Mouse (Mus musculus): ENCODE measurements at regions not wholly inside any gene's neighbourhood (a gene's known extent, or its start where the extent isn't known, plus 50 kb on each side); places are given as distances from the start of the nearest gene placed in this dataset.
A peak's percentile ranks its signal among the peaks of the same experiment; 100 is the strongest.

DNA sequence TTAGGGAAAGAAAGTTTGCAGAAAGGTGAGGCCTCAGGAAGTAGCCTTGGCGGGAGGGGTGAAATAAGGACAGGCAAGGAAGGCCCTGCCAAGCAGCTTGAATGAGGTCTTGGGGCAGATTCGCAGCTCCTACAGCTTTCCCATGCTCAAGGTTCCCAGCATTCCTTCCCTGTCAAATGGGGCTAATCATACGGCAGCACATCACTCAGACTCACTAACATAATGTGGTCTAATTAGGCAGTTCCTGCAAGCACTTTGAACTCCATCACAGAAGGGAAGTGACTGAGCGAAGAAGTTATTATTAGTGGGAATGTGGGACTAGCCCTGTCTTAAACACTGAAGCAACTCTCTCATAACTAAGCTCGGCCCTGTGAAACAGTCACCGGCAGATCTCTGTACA lies 87.1 kb upstream of the Gm10260 start:
- Histone ChIP-seq H3K9me3 (replicated peaks; ENCODE audit: control insufficient read depth, low read length) (no peaks in the 10 kb centered on the region), H3K36me3 (ENCODE audit: control insufficient read depth, insufficient read depth, low read length) (no peaks in the 10 kb centered on the region), H3K4me2 (ENCODE audit: low read length) (no peak overlapping the region), H3K4me3 (ENCODE audit: low read depth, low read length) (no peak overlapping the region), H3K4me1 (ENCODE audit: control insufficient read depth, insufficient read depth, low read length) (no peaks in the 10 kb centered on the region), H3K27me3 (replicated peaks; ENCODE audit: control insufficient read depth, insufficient read depth, low read length) (no peaks in the 10 kb centered on the region), H3K9ac (ENCODE audit: low read length) (no peak overlapping the region), H3K27ac (ENCODE audit: low read depth, low read length) (no peak overlapping the region)
- 85% methylated on average over 6 of the region's 6 CpGs for WGBS
- ATAC-seq (no peak), DNase-seq (ENCODE audit: low spot score) (no peak)

DNA sequence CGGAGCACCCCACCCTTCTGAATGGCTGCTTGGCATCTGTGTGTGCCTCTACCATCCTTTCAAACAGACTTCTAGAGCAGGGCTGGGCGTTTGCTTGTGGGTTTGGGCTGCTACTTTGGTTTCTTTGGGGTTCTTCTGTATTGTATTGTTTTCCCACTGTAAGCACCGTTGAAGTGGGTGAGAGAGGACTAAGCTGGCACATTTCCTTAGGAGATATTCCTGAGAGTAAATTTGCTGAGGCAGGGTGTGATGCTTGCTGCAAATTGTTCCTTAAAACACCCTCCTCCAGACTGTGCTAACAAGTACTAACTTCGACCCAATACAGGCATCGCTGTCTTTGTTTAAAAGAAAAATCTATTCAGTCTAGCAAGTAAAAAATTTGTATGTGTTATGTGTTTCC lies 84.7 kb upstream of the Gm10260 start:
- DNase-seq (ENCODE audit: low spot score) (no peak), ATAC-seq (no peak)
- WGBS = 81% methylated on average over 5 of the region's 5 CpGs
- Histone ChIP-seq H3K27ac (ENCODE audit: low read depth, low read length) (no peak overlapping the region), H3K4me1 (ENCODE audit: control insufficient read depth, insufficient read depth, low read length) (no peaks in the 10 kb centered on the region), H3K9me3 (replicated peaks; ENCODE audit: control insufficient read depth, low read length) (no peaks in the 10 kb centered on the region), H3K27me3 (replicated peaks; ENCODE audit: control insufficient read depth, insufficient read depth, low read length) (no peaks in the 10 kb centered on the region), H3K4me3 (ENCODE audit: low read depth, low read length) (no peak overlapping the region), H3K36me3 (ENCODE audit: control insufficient read depth, insufficient read depth, low read length) (no peaks in the 10 kb centered on the region), H3K9ac (ENCODE audit: low read length) (no peak overlapping the region), H3K4me2 (ENCODE audit: low read length) (no peak overlapping the region)

DNA sequence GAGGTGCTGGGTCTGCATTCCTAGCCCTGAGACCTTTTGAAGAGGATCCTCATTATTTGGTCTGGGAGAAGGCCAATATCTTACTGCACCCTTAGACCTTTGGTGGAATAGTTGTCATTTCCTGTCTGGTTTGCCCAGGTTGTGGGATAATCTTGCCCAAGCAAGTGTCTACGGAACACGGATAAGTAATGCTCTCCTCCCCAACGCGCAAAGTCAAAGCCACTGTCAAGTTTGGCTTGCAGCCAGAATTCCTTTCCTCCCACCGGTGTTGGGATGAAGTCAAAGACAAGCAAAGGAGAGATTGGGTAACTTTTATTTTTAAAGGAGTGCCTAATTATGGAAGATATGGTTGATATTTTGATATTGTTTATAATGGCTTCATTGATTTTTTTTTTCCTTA lies 82.4 kb upstream of the Gm10260 start:
- Histone ChIP-seq H3K27me3 (replicated peaks; ENCODE audit: control insufficient read depth, insufficient read depth, low read length) (no peaks in the 10 kb centered on the region), H3K4me2 (ENCODE audit: low read length) (no peak overlapping the region), H3K9me3 (replicated peaks; ENCODE audit: control insufficient read depth, low read length) (no peaks in the 10 kb centered on the region), H3K4me3 (ENCODE audit: low read depth, low read length) (no peak overlapping the region), H3K9ac (ENCODE audit: low read length) (no peak overlapping the region), H3K27ac (ENCODE audit: low read depth, low read length) (no peak overlapping the region), H3K4me1 (ENCODE audit: control insufficient read depth, insufficient read depth, low read length) (peaks cover under 1% of the 10 kb centered on the region; the same call in 1 of the 2 replicates), H3K36me3 (ENCODE audit: control insufficient read depth, insufficient read depth, low read length) (no peaks in the 10 kb centered on the region)
- ATAC-seq (no peak), DNase-seq (ENCODE audit: low spot score) (no peak)
- WGBS = 72% methylated on average over 5 of the region's 5 CpGs

DNA sequence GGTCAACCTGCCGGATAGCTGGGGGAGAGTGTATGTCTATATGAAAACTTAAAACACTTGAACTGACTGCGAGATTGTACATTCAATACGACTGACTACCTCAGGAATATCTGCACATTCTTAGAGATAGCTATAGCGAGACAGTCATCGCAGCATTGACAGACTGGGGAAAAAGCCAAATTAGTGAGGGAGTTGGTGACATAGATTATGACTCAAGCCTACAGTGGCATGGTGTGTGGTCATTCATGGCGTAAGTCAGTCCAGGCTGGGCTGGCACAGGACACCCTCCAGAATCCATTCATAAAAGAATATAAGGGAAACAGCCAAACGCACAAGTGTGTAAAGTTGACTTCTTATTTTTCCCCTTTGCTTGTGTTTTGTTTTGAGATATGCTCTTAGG lies 81.1 kb upstream of the Gm10260 start:
- Histone ChIP-seq H3K4me2 (ENCODE audit: low read length) (no peak overlapping the region), H3K9me3 (replicated peaks; ENCODE audit: control insufficient read depth, low read length) (no peaks in the 10 kb centered on the region), H3K27ac (ENCODE audit: low read depth, low read length) (no peak overlapping the region), H3K9ac (ENCODE audit: low read length) (no peak overlapping the region), H3K27me3 (replicated peaks; ENCODE audit: control insufficient read depth, insufficient read depth, low read length) (no peaks in the 10 kb centered on the region), H3K36me3 (ENCODE audit: control insufficient read depth, insufficient read depth, low read length) (no peaks in the 10 kb centered on the region), H3K4me3 (ENCODE audit: low read depth, low read length) (no peak overlapping the region), H3K4me1 (ENCODE audit: control insufficient read depth, insufficient read depth, low read length) (peaks cover 4% of the 10 kb centered on the region)
- WGBS = 95% methylated on average over 7 of the region's 7 CpGs
- ATAC-seq (no peak), DNase-seq (ENCODE audit: low spot score) (no peak)

- no peaks in the 10 kb centered on the region for H3K36me3 ChIP-seq (ENCODE audit: control insufficient read depth, insufficient read depth, low read length)
- ATAC-seq = no peak
- H3K9ac ChIP-seq (ENCODE audit: low read length) = no peak overlapping the region
- H3K4me2 ChIP-seq (ENCODE audit: low read length) = no peak overlapping the region
- no peaks in the 10 kb centered on the region for H3K27me3 ChIP-seq (replicated peaks; ENCODE audit: control insufficient read depth, insufficient read depth, low read length)
- H3K4me3 ChIP-seq (ENCODE audit: low read depth, low read length) = no peak overlapping the region
- no peak for DNase-seq (ENCODE audit: low spot score)
- H3K4me1 ChIP-seq (ENCODE audit: control insufficient read depth, insufficient read depth, low read length) = peaks cover 4% of the 10 kb centered on the region
- no peaks in the 10 kb centered on the region for H3K9me3 ChIP-seq (replicated peaks; ENCODE audit: control insufficient read depth, low read length)
- WGBS = 38% methylated on average over 7 of the region's 7 CpGs
- H3K27ac ChIP-seq (ENCODE audit: low read depth, low read length) = no peak overlapping the region
Measured at GRCm38 (mm10) chr13:97839617-97840308, 79.3 kb upstream of the Gm10260 start.

DNA sequence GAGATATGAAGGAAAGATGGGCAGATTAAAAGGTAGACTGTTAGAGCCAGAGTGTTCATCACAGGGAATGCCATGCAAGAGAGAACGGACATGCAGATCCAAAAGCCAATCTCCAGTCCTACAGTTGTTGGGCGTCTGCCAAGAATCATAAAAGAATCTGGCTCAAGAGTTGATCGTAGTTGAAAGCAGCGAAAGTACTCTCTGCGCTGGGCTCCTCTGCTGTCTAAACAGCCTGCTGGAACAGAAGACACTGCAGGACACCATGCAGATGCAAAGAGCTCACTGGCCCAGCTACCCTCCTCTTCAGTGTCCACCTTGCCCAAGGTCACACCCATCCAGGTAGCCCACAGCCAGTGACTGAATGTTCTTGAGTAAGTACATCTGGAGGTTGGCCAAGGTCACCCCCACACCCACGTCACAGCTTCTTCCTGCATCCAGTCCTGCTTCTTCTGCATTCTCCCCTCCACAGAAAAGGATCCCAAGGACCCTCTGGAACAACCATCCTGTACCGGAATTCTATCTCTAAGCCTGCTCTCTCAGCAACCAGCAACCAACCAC lies 77.1 kb upstream of the Gm10260 start:
- no peak for ATAC-seq
- Histone ChIP-seq H3K9ac (ENCODE audit: low read length) (no peak overlapping the region), H3K27me3 (replicated peaks; ENCODE audit: control insufficient read depth, insufficient read depth, low read length) (no peaks in the 10 kb centered on the region), H3K4me2 (ENCODE audit: low read length) (no peak overlapping the region), H3K9me3 (replicated peaks; ENCODE audit: control insufficient read depth, low read length) (no peaks in the 10 kb centered on the region), H3K4me3 (ENCODE audit: low read depth, low read length) (no peak overlapping the region), H3K4me1 (ENCODE audit: control insufficient read depth, insufficient read depth, low read length) (peaks cover 4% of the 10 kb centered on the region), H3K27ac (ENCODE audit: low read depth, low read length) (no peak overlapping the region), H3K36me3 (ENCODE audit: control insufficient read depth, insufficient read depth, low read length) (no peaks in the 10 kb centered on the region)
- WGBS = 61% methylated on average over 7 of the region's 7 CpGs
- peak; percentile 49 for DNase-seq (ENCODE audit: low spot score)

- peaks cover 3% of the 10 kb centered on the region for H3K4me1 ChIP-seq (ENCODE audit: control insufficient read depth, insufficient read depth, low read length)
- H3K27ac ChIP-seq (ENCODE audit: low read depth, low read length) = no peak overlapping the region
- no peaks in the 10 kb centered on the region for H3K27me3 ChIP-seq (replicated peaks; ENCODE audit: control insufficient read depth, insufficient read depth, low read length)
- H3K4me3 ChIP-seq (ENCODE audit: low read depth, low read length) = no peak overlapping the region
- no peak overlapping the region for H3K4me2 ChIP-seq (ENCODE audit: low read length)
- H3K9ac ChIP-seq (ENCODE audit: low read length) = no peak overlapping the region
- no peak for DNase-seq (ENCODE audit: low spot score)
- ATAC-seq = no peak
- H3K9me3 ChIP-seq (replicated peaks; ENCODE audit: control insufficient read depth, low read length) = no peaks in the 10 kb centered on the region
- no peaks in the 10 kb centered on the region for H3K36me3 ChIP-seq (ENCODE audit: control insufficient read depth, insufficient read depth, low read length)
- 88% methylated on average over 1 of the region's 1 CpGs for WGBS
Measured at GRCm38 (mm10) chr13:97832448-97832847, 72.0 kb upstream of the Gm10260 start.

- no peaks in the 10 kb centered on the region for H3K27me3 ChIP-seq (replicated peaks; ENCODE audit: control insufficient read depth, insufficient read depth, low read length)
- no peaks in the 10 kb centered on the region for H3K36me3 ChIP-seq (ENCODE audit: control insufficient read depth, insufficient read depth, low read length)
- no peak overlapping the region for H3K27ac ChIP-seq (ENCODE audit: low read depth, low read length)
- H3K4me1 ChIP-seq (ENCODE audit: control insufficient read depth, insufficient read depth, low read length) = peaks cover 2% of the 10 kb centered on the region; the same call in 1 of the 2 replicates
- no peaks in the 10 kb centered on the region for H3K9me3 ChIP-seq (replicated peaks; ENCODE audit: control insufficient read depth, low read length)
- 85% methylated on average over 5 of the region's 5 CpGs for whole genome bisulfite sequencing
- ATAC-seq = no peak
- no peak overlapping the region for H3K4me3 ChIP-seq (ENCODE audit: low read depth, low read length)
- DNase-seq (ENCODE audit: low spot score) = no peak
- no peak overlapping the region for H3K9ac ChIP-seq (ENCODE audit: low read length)
- no peak overlapping the region for H3K4me2 ChIP-seq (ENCODE audit: low read length)
Measured at GRCm38 (mm10) chr13:97831839-97832238, 71.4 kb upstream of the Gm10260 start.

DNA sequence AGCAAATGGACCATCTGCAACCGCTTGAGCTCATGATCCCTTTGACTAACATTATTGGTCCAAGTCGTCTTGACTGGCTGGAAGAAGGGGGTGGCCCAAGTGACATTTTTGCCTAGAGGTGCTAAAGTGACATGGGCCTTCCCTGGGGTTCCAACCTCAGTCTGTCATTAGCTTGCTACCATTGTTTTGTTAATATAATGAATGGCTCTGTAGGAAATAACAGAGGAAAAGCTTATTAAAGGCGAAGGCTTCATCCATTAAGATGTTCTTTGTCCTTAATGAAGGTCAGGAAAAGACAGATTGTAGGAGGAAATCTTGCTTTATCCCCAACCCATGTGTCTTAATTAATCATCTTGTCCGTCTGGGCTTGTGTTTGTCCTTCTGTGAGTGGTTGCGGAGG lies 69.1 kb upstream of the Gm10260 start:
- Histone ChIP-seq H3K36me3 (ENCODE audit: control insufficient read depth, insufficient read depth, low read length) (no peaks in the 10 kb centered on the region), H3K9me3 (replicated peaks; ENCODE audit: control insufficient read depth, low read length) (no peaks in the 10 kb centered on the region), H3K4me1 (ENCODE audit: control insufficient read depth, insufficient read depth, low read length) (peaks cover 20% of the 10 kb centered on the region), H3K9ac (ENCODE audit: low read length) (no peak overlapping the region), H3K27me3 (replicated peaks; ENCODE audit: control insufficient read depth, insufficient read depth, low read length) (no peaks in the 10 kb centered on the region), H3K27ac (ENCODE audit: low read depth, low read length) (no peak overlapping the region), H3K4me3 (ENCODE audit: low read depth, low read length) (no peak overlapping the region), H3K4me2 (ENCODE audit: low read length) (no peak overlapping the region)
- DNase-seq (ENCODE audit: low spot score) (no peak), ATAC-seq (no peak)
- 27% methylated on average over 5 of the region's 5 CpGs for WGBS
